Mouse (Mus musculus) thymus, postnatal 36 days (tissue): Measurements from ENCODE around the gene Dusp10.

Source experiments
- DNase-seq, 2 experiments: peaks; one replicate each; pipeline ENCODE4 v3.0.0; 2022; ENCODE audit warnings: mixed read lengths in 2 of 2

Dusp10 gene

GRCm38 (mm10) chr1:184013106-184013505 is at the start of gene Dusp10:
TSS of gene Dusp10 (plus strand) at chr1:184013302.
- no peak for DNase-seq

- DNase-seq, result peak; percentile 32 to 42
Observed at GRCm38 (mm10) chr1:183965341-183965740, 47.8 kb upstream of the Dusp10 start.

- no peak for DNase-seq
Observed at GRCm38 (mm10) chr1:183969265-183969664, 43.8 kb upstream of the Dusp10 start.

GRCm38 (mm10) chr1:183979814-183980243 is 33.3 kb upstream of the Dusp10 start:
- DNase-seq, result peak in 1 of 2 experiments; percentile 11

- no peak for DNase-seq
Observed at GRCm38 (mm10) chr1:183982108-183982507, 31.0 kb upstream of the Dusp10 start.

- peak; percentile 29 to 59 for DNase-seq
Observed at GRCm38 (mm10) chr1:183987711-183988245, 25.3 kb upstream of the Dusp10 start.

GRCm38 (mm10) chr1:183991921-183992320 is 21.2 kb upstream of the Dusp10 start:
- no peak for DNase-seq

- DNase-seq, result no peak
Observed at GRCm38 (mm10) chr1:183997207-183997606, 15.9 kb upstream of the Dusp10 start.

- no peak for DNase-seq
Observed at GRCm38 (mm10) chr1:184002470-184002869, 10.6 kb upstream of the Dusp10 start.

GRCm38 (mm10) chr1:184004311-184004710 is 8.8 kb upstream of the Dusp10 start:
- DNase-seq, result no peak

GRCm38 (mm10) chr1:184005315-184006058 is 7.6 kb upstream of the Dusp10 start:
- DNase-seq, result peak; percentile 79 to 88

- peak in 1 of 2 experiments; percentile 50 for DNase-seq
Observed at GRCm38 (mm10) chr1:184006086-184006485, 7.0 kb upstream of the Dusp10 start.

GRCm38 (mm10) chr1:184011311-184011710 is 1.8 kb upstream of the Dusp10 start:
- no peak for DNase-seq

- DNase-seq, result peak in 1 of 2 experiments; percentile 58
Observed at GRCm38 (mm10) chr1:184014091-184014490, 989 bp downstream of the Dusp10 start.

GRCm38 (mm10) chr1:184015995-184016730 is 3.1 kb downstream of the Dusp10 start:
- DNase-seq, result no peak

GRCm38 (mm10) chr1:184017606-184018005 is 4.5 kb downstream of the Dusp10 start:
- DNase-seq, result no peak

GRCm38 (mm10) chr1:184019042-184019721 is 6.1 kb downstream of the Dusp10 start:
- DNase-seq, result no peak

- DNase-seq, result no peak
Observed at GRCm38 (mm10) chr1:184019722-184020107, 6.6 kb downstream of the Dusp10 start.

GRCm38 (mm10) chr1:184023971-184024370 is 10.9 kb downstream of the Dusp10 start:
- no peak for DNase-seq

- DNase-seq, result peak in 1 of 2 experiments; percentile 49
Observed at GRCm38 (mm10) chr1:184024631-184025030, 11.5 kb downstream of the Dusp10 start.

GRCm38 (mm10) chr1:184025079-184025478 is 12.0 kb downstream of the Dusp10 start:
- DNase-seq, result no peak

GRCm38 (mm10) chr1:184027039-184027438 is 13.9 kb downstream of the Dusp10 start:
- DNase-seq, result no peak
